Mouse (Mus musculus): ENCODE results near the gene Fer1l4.

GRCm38 (mm10) chr2:155979328-155979991, 73.3 kb downstream of the Fer1l4 start:
- no peak for TF ChIP-seq CTCF (IDR thresholded peaks at IDR 0.05; ENCODE audit: borderline replicate concordance, insufficient read depth, low read length)
- TF ChIP-seq POLR2A (IDR thresholded peaks at IDR 0.05; ENCODE audit: low read depth, low read length), result peak; percentile 36; the same call in 1 of the 2 replicates
